Mouse (Mus musculus): ENCODE data around the gene Hsp90ab1. TPM values are rescaled to one million over a fixed set of nuclear protein-coding genes. Genes with fewer than 3 reads are reported as not detected.

Gene Hsp90ab1
- polyA plus RNA-seq, 1 experiment from 2014 or later: 1,787 TPM

DNA sequence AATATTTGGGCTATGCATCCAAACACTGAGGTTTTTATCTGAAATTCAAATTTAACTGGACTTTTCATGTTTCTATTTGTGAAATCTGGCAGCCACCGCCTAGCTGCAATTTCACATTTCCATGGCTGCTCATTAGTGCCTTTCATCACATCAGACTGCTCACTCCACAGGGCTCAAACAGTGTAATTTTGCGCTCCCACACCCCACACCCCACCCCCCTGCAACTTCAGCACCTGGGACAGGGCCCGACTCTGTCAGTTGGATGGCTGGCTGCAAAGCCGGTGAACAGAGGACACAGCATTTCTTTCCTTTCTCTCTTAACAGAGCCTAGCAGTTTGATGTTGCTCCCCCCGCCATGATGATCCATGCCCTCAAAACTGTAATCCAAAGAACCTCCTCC is 36.8 kb downstream of the Hsp90ab1 start:
- H3K4me1 ChIP-seq (replicated peaks; ENCODE audit: control insufficient read depth, insufficient read depth, low read length): no peaks in the 10 kb centered on the region
- WGBS: 14% methylated on average over 5 of the region's 5 CpGs
- H3K4me2 ChIP-seq (ENCODE audit: low read depth, low read length, severe bottlenecking): no peak overlapping the region
- H3K36me3 ChIP-seq (ENCODE audit: control insufficient read depth, insufficient read depth, low read length): no peaks in the 10 kb centered on the region
- no peak overlapping the region for H3K9ac ChIP-seq (ENCODE audit: low read length)
- DNase-seq (ENCODE audit: low spot score): peak; percentile 71
- no peaks in the 10 kb centered on the region for H3K9me3 ChIP-seq (ENCODE audit: control insufficient read depth, low read length)
- no peak overlapping the region for H3K27ac ChIP-seq (ENCODE audit: low read depth, low read length)
- H3K27me3 ChIP-seq (ENCODE audit: control insufficient read depth, insufficient read depth, low read length): peaks cover 4% of the 10 kb centered on the region
- no peak overlapping the region for H3K4me3 ChIP-seq (ENCODE audit: low read depth, low read length)
- no peak for ATAC-seq (replicated peaks; ENCODE audit: low FRiP score)

DNA sequence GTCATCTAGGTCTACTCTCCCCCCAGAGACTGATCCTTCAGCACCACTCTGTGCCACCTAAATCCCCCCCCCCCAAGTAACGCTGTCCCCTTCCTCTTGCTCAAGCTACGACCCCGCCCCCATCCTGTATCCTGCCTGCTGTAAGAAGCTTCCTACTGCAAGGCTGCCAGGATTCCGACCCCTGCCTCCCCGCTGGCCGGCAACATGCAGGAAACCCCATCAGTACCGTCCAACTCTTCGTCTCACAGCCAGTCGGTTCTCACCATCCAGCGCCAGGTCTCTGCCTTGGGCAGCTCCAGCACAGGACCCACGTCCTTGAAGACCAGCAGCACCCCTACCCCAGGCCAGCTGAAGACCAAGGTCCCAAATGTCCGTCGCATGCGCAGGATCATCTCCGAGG is 40.2 kb downstream of the Hsp90ab1 start:
- ATAC-seq (replicated peaks; ENCODE audit: low FRiP score) (no peak), DNase-seq (ENCODE audit: low spot score) (no peak)
- no peaks in the 10 kb centered on the region for H3K9me3 ChIP-seq (ENCODE audit: control insufficient read depth, low read length)
- no peak overlapping the region for H3K4me3 ChIP-seq (ENCODE audit: low read depth, low read length)
- no peak overlapping the region for H3K27ac ChIP-seq (ENCODE audit: low read depth, low read length)
- no peaks in the 10 kb centered on the region for H3K4me1 ChIP-seq (replicated peaks; ENCODE audit: control insufficient read depth, insufficient read depth, low read length)
- WGBS: 58% methylated on average over 15 of the region's 15 CpGs
- H3K4me2 ChIP-seq (ENCODE audit: low read depth, low read length, severe bottlenecking): no peak overlapping the region
- peaks cover 6% of the 10 kb centered on the region for H3K27me3 ChIP-seq (ENCODE audit: control insufficient read depth, insufficient read depth, low read length)
- H3K9ac ChIP-seq (ENCODE audit: low read length): no peak overlapping the region
- H3K36me3 ChIP-seq (ENCODE audit: control insufficient read depth, insufficient read depth, low read length): no peaks in the 10 kb centered on the region

DNA sequence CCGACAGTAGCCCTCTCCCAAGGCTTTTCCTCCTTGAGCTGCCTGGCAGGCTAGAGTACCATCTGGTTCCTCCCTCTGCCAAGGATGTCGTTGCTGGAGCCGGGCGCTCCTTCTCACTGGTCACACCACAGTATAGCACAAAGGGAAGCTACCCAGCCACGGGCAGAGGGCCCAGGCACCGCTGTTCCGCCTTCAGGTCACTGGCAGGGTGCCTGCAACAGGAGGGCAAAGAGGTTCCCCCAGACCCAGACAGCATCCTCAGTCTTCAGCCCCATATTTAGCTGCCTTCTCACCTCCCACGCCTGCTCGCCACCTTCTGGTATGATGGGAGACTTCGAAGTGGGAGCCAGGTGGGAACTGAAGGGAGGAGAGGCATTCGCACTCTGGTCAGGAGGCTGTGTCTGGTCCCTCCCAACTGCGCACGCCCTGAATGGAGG is 42.7 kb downstream of the Hsp90ab1 start:
- ATAC-seq (replicated peaks; ENCODE audit: low FRiP score) (no peak), DNase-seq (ENCODE audit: low spot score) (no peak)
- 0 out of 2 replicates have a peak, but pooled peaks cover 2% of the 10 kb centered on the region for H3K4me1 ChIP-seq (replicated peaks; ENCODE audit: control insufficient read depth, insufficient read depth, low read length)
- no peak overlapping the region for H3K4me2 ChIP-seq (ENCODE audit: low read depth, low read length, severe bottlenecking)
- H3K9me3 ChIP-seq (ENCODE audit: control insufficient read depth, low read length): no peaks in the 10 kb centered on the region
- no peak overlapping the region for H3K27ac ChIP-seq (ENCODE audit: low read depth, low read length)
- no peak overlapping the region for H3K4me3 ChIP-seq (ENCODE audit: low read depth, low read length)
- no peak overlapping the region for H3K9ac ChIP-seq (ENCODE audit: low read length)
- H3K27me3 ChIP-seq (ENCODE audit: control insufficient read depth, insufficient read depth, low read length): peaks cover 6% of the 10 kb centered on the region
- WGBS: 62% methylated on average over 13 of the region's 13 CpGs
- no peaks in the 10 kb centered on the region for H3K36me3 ChIP-seq (ENCODE audit: control insufficient read depth, insufficient read depth, low read length)

DNA sequence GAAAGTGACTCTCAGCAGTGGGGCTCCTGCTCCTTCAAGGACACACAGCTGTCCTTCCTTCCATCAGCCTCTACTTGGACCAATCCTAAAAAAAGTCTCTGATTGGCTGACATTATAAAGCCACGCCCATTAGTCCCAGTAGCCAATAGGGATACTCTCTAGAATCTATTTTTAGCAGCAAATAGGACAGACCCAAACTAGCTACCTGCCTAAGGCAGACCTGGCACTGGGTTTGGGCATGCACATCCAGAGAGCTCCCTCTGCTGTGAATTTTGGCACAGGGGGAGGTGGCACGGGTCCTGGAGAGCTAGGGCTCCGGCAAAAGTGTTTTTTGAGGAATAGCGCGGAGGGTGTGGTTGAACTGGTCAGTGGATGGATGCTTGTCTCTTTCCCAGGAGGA is 46.5 kb downstream of the Hsp90ab1 start:
- Histone ChIP-seq H3K9ac (ENCODE audit: low read length) (no peak overlapping the region), H3K27ac (ENCODE audit: low read depth, low read length) (no peak overlapping the region), H3K4me2 (ENCODE audit: low read depth, low read length, severe bottlenecking) (no peak overlapping the region), H3K4me3 (ENCODE audit: low read depth, low read length) (no peak overlapping the region), H3K36me3 (ENCODE audit: control insufficient read depth, insufficient read depth, low read length) (no peaks in the 10 kb centered on the region), H3K27me3 (ENCODE audit: control insufficient read depth, insufficient read depth, low read length) (peaks cover 4% of the 10 kb centered on the region), H3K4me1 (replicated peaks; ENCODE audit: control insufficient read depth, insufficient read depth, low read length) (0 out of 2 replicates have a peak, but pooled peaks cover 4% of the 10 kb centered on the region), H3K9me3 (ENCODE audit: control insufficient read depth, low read length) (no peaks in the 10 kb centered on the region)
- WGBS: 17% methylated on average over 5 of the region's 5 CpGs
- ATAC-seq (replicated peaks; ENCODE audit: low FRiP score): no peak
- DNase-seq (ENCODE audit: low spot score): no peak

DNA sequence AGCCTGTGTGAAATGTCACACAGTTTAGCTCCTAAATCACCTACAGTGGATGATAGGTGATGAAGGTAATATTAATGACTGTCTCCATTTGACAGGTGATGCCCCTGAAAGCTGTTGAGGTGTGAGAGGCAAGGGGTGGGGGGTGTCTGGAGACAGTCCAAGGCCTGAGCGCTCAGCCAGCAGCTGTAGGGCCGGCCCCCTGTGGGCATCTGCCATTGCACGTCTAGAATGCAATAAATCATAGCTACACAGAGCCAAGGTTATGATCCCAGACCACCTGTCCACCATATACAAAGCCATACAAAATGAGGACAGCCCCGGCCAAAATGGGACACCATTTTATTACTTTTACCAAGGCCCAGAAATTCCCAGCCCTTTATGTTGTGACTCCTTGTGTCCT is 48.1 kb downstream of the Hsp90ab1 start:
- ATAC-seq (replicated peaks; ENCODE audit: low FRiP score) (no peak), DNase-seq (ENCODE audit: low spot score) (no peak)
- 84% methylated on average over 4 of the region's 4 CpGs for WGBS
- Histone ChIP-seq H3K9ac (ENCODE audit: low read length) (no peak overlapping the region), H3K4me3 (ENCODE audit: low read depth, low read length) (no peak overlapping the region), H3K9me3 (ENCODE audit: control insufficient read depth, low read length) (no peaks in the 10 kb centered on the region), H3K4me2 (ENCODE audit: low read depth, low read length, severe bottlenecking) (no peak overlapping the region), H3K4me1 (replicated peaks; ENCODE audit: control insufficient read depth, insufficient read depth, low read length) (0 out of 2 replicates have a peak, but pooled peaks cover 4% of the 10 kb centered on the region), H3K27ac (ENCODE audit: low read depth, low read length) (no peak overlapping the region), H3K27me3 (ENCODE audit: control insufficient read depth, insufficient read depth, low read length) (no peaks in the 10 kb centered on the region), H3K36me3 (ENCODE audit: control insufficient read depth, insufficient read depth, low read length) (no peaks in the 10 kb centered on the region)

DNA sequence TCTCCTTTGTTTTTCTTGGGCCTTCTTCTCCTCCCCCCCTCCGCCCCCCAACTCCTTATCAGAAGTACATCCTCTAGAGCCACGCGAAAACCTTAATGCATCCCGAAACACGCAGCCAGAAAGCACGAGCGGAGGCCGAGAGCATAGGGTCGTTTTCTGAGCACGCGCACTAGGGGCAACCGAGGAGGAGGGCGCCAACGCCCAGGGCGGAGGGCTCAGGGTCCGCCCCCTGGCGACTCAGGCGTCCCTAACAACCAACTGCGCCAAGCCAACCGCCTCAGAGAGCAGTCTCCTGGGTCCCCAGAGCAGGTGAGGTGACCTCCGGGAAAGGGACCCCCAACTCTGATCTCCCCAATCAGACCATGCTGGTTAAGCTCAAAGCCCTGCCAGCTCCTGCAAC is 49.8 kb downstream of the Hsp90ab1 start, which contains the start of gene Tcte1:
Gene Tcte1, plus strand, starts transcription at position 172 of the 400 bp plus-strand sequence.
- Histone ChIP-seq H3K9me3 (ENCODE audit: control insufficient read depth, low read length) (no peaks in the 10 kb centered on the region), H3K27ac (ENCODE audit: low read depth, low read length) (no peak within 1 kb of the TSS), H3K9ac (ENCODE audit: low read length) (peak within 1 kb of the TSS; percentile 48), H3K36me3 (ENCODE audit: control insufficient read depth, insufficient read depth, low read length) (no peaks in the 10 kb centered on the region), H3K4me2 (ENCODE audit: low read depth, low read length, severe bottlenecking) (peak within 1 kb of the TSS; percentile 66), H3K27me3 (ENCODE audit: control insufficient read depth, insufficient read depth, low read length) (no peaks in the 10 kb centered on the region), H3K4me1 (replicated peaks; ENCODE audit: control insufficient read depth, insufficient read depth, low read length) (0 out of 2 replicates have a peak, but pooled peaks cover 4% of the 10 kb centered on the region), H3K4me3 (ENCODE audit: low read depth, low read length) (peak within 1 kb of the TSS; percentile 34)
- ATAC-seq (replicated peaks; ENCODE audit: low FRiP score) (peak; percentile 89), DNase-seq (ENCODE audit: low spot score) (peak; percentile 85)
- WGBS: under 1% methylated on average over 21 of the region's 21 CpGs

DNA sequence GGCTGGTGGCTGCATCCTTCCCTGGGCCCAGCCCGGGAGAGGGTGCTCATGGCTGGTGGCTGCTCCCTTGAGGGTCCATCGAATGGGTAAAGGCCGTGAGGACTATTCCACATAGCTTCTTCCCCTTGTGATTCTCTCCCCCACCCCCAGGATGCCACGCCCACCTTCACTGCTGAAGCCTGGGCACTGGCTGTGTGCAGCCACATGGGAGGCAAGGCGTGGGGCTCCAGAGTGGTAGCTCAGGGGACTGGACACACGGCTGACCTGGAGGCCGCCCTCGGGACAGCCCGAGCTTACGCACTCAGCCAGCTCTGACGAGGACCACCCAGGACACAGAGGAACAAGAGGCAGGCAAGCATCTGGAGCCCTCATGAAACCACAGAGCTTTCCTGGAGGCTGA is 52.9 kb downstream of the Hsp90ab1 start:
- no peaks in the 10 kb centered on the region for H3K9me3 ChIP-seq (ENCODE audit: control insufficient read depth, low read length)
- no peak for ATAC-seq (replicated peaks; ENCODE audit: low FRiP score)
- no peak overlapping the region for H3K4me3 ChIP-seq (ENCODE audit: low read depth, low read length)
- no peak overlapping the region for H3K9ac ChIP-seq (ENCODE audit: low read length)
- no peak overlapping the region for H3K4me2 ChIP-seq (ENCODE audit: low read depth, low read length, severe bottlenecking)
- 82% methylated on average over 11 of the region's 11 CpGs for WGBS
- H3K27me3 ChIP-seq (ENCODE audit: control insufficient read depth, insufficient read depth, low read length): no peaks in the 10 kb centered on the region
- H3K4me1 ChIP-seq (replicated peaks; ENCODE audit: control insufficient read depth, insufficient read depth, low read length): 0 out of 2 replicates have a peak, but pooled peaks cover 2% of the 10 kb centered on the region
- H3K27ac ChIP-seq (ENCODE audit: low read depth, low read length): no peak overlapping the region
- DNase-seq (ENCODE audit: low spot score): no peak
- H3K36me3 ChIP-seq (ENCODE audit: control insufficient read depth, insufficient read depth, low read length): no peaks in the 10 kb centered on the region

DNA sequence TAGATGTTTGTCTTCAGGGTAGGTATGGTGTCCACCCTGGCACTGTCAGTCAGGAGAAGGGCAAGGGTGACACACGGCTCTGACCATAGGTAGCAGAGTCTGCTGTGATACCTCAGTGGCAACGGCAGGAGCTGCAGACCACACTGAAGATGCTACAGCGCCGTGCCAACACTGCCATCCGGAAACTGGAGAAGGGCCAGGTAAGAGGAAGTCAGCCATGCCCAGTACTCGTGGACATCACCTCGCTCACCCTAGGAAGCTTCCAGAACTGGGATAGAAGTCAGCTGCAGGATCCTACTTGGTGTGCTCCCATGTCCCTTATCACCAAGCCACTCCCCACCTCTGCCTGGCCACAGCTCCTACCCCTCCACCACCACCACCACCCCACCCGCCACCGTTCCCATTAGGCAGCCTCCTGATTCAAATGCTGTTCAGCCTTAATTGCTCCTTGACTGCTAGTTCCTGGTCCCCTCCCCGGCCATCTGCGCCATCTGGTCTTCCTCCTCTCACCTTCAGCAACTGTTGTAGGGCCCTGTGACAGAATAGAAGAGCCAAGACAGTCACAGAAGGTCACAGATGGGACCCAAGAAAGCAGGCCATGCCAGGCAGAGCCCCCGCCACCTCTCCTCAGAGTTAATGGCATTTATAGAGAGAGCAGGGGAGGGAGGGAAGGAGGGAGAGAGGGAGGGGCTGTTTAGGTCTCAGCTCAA is 54.1 kb downstream of the Hsp90ab1 start:
- ATAC-seq (replicated peaks; ENCODE audit: low FRiP score) (no peak), DNase-seq (ENCODE audit: low spot score) (no peak)
- H3K36me3 ChIP-seq (ENCODE audit: control insufficient read depth, insufficient read depth, low read length): no peaks in the 10 kb centered on the region
- no peaks in the 10 kb centered on the region for H3K27me3 ChIP-seq (ENCODE audit: control insufficient read depth, insufficient read depth, low read length)
- 0 out of 2 replicates have a peak, but pooled peaks cover 2% of the 10 kb centered on the region for H3K4me1 ChIP-seq (replicated peaks; ENCODE audit: control insufficient read depth, insufficient read depth, low read length)
- H3K27ac ChIP-seq (ENCODE audit: low read depth, low read length): no peak overlapping the region
- no peak overlapping the region for H3K4me2 ChIP-seq (ENCODE audit: low read depth, low read length, severe bottlenecking)
- H3K9me3 ChIP-seq (ENCODE audit: control insufficient read depth, low read length): no peaks in the 10 kb centered on the region
- H3K9ac ChIP-seq (ENCODE audit: low read length): no peak overlapping the region
- H3K4me3 ChIP-seq (ENCODE audit: low read depth, low read length): no peak overlapping the region
- 90% methylated on average over 12 of the region's 12 CpGs for WGBS

Measured in forebrain, embryonic 11.5 days (tissue).